Mouse (Mus musculus): ENCODE measurements around the gene Alk.

The Alk gene

GRCm38 (mm10) chr17:72253411-72253810, 351.0 kb downstream of the Alk start:
- no peak for DNase-seq (ENCODE audit: low spot score)

- DNase-seq (ENCODE audit: low spot score) = no peak
Measured at GRCm38 (mm10) chr17:72251554-72251953, 352.9 kb downstream of the Alk start.

- DNase-seq (ENCODE audit: low spot score) = no peak
Measured at GRCm38 (mm10) chr17:72250482-72251405, 353.7 kb downstream of the Alk start.

GRCm38 (mm10) chr17:72242036-72242435, 362.4 kb downstream of the Alk start:
- DNase-seq (ENCODE audit: low spot score) = no peak

- no peak for DNase-seq (ENCODE audit: low spot score)
Measured at GRCm38 (mm10) chr17:72237315-72237714, 367.1 kb downstream of the Alk start.

- DNase-seq (ENCODE audit: low spot score) = no peak
Measured at GRCm38 (mm10) chr17:72230891-72231290, 373.5 kb downstream of the Alk start.

- DNase-seq (ENCODE audit: low spot score) = no peak
Measured at GRCm38 (mm10) chr17:72218816-72219215, 385.6 kb downstream of the Alk start.

GRCm38 (mm10) chr17:72197576-72197975, 406.9 kb downstream of the Alk start:
- no peak for DNase-seq (ENCODE audit: low spot score)

- DNase-seq (ENCODE audit: low spot score) = no peak
Measured at GRCm38 (mm10) chr17:72194976-72195650, 409.3 kb downstream of the Alk start.

GRCm38 (mm10) chr17:72190536-72190935, 413.9 kb downstream of the Alk start:
- DNase-seq (ENCODE audit: low spot score) = no peak

- DNase-seq (ENCODE audit: low spot score) = no peak
Measured at GRCm38 (mm10) chr17:72187026-72187425, 417.4 kb downstream of the Alk start.

GRCm38 (mm10) chr17:72182414-72182813, 422.0 kb downstream of the Alk start:
- no peak for DNase-seq (ENCODE audit: low spot score)

GRCm38 (mm10) chr17:72180200-72180599, 424.2 kb downstream of the Alk start:
- DNase-seq (ENCODE audit: low spot score) = no peak

GRCm38 (mm10) chr17:72179722-72180140, 424.7 kb downstream of the Alk start:
- no peak for DNase-seq (ENCODE audit: low spot score)

GRCm38 (mm10) chr17:72173778-72174177, 430.6 kb downstream of the Alk start:
- no peak for DNase-seq (ENCODE audit: low spot score)

GRCm38 (mm10) chr17:72168152-72168551, 436.3 kb downstream of the Alk start:
- no peak for DNase-seq (ENCODE audit: low spot score)

- DNase-seq (ENCODE audit: low spot score) = no peak
Measured at GRCm38 (mm10) chr17:72158857-72159385, 445.5 kb downstream of the Alk start.

- DNase-seq (ENCODE audit: low spot score) = no peak
Measured at GRCm38 (mm10) chr17:72157830-72158629, 446.4 kb downstream of the Alk start.

- DNase-seq (ENCODE audit: low spot score) = no peak
Measured at GRCm38 (mm10) chr17:72153038-72153437, 451.4 kb downstream of the Alk start.

- no peak for DNase-seq (ENCODE audit: low spot score)
Measured at GRCm38 (mm10) chr17:72144946-72145598, 459.4 kb downstream of the Alk start.

GRCm38 (mm10) chr17:72144461-72144860, 460.0 kb downstream of the Alk start:
- no peak for DNase-seq (ENCODE audit: low spot score)

Measured in ovary, postnatal 10 days (tissue).